Mouse (Mus musculus) E14TG2a.4 (cell line): ENCODE measurements around the gene Ahcyl1.

Experiments used
- CTCF ChIP-seq: conservative IDR thresholded peaks from 2 replicates; pipeline ENCODE4 v1.5.1; 2014; ENCODE audit warnings: low read length
- NANOG ChIP-seq: IDR thresholded peaks from 2 replicates; pipeline ENCODE4 v1.6.1; 2014; ENCODE audit warnings: borderline replicate concordance, low read length, mixed read lengths
- POU5F1 ChIP-seq: IDR thresholded peaks from 2 replicates; pipeline ENCODE4 v1.6.1; 2014; ENCODE audit warnings: low read length, borderline replicate concordance

DNA sequence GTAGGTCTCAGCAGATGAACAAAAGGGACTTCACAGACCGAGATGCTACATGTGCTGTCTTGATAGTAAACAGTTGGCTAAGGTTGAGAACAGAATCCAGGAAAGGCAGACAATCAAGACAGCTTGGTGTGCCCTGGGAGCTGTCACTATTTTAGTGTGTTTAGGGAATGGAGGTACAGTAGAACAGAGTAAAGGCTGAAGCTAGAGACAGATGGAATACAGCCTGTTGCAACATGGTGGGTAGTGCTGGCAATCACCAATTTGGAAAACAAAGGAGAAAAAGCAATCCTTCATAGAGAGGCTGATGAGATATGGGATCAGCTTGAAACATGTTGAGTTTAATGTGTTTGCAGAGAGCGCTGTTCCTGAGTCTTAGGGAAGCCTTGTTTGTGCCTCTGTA lies 4.3 kb upstream of the Ahcyl1 start:
- no peak for TF ChIP-seq CTCF
- TF ChIP-seq NANOG, result no peak
- TF ChIP-seq POU5F1, result no peak
